ENCODE assay signal across 15 mouse cellular contexts in genomic region chr8:35218327-35218726, GRCm38 (mm10).
DNase-seq lines count a peak whose midpoint lies in the region; ATAC-seq lines count a peak whose summit lies in the region.
"Had no signal": no experiment of that assay in that cellular context is flagged by ENCODE, and none has a peak within 500 bp of the region (broad histone marks: within the 10 kb centered on the region; RNA-seq: fewer than 3 reads in every experiment).

No protein-coding gene starts in this region.

- DNase-seq in adrenal gland, adult 2 months, result peak; percentile 70
- DNase-seq in adrenal gland, postnatal 4 days (ENCODE audit: low spot score in 2 of 2), result no peak
- peak; percentile 14 for DNase-seq in kidney, adult 11 months
- no peak for DNase-seq in layer of hippocampus, postnatal 14 days (ENCODE audit: low spot score in 2 of 2)
- DNase-seq: cerebellum, postnatal 25 days; liver, postnatal 0 days; thymus, adult 18-20 months had no signal

- H3K4me3 ChIP-seq in kidney, embryonic 16.5 days (ENCODE audit: low read length), result no peak overlapping the region
- H3K4me3 ChIP-seq in brown adipose tissue, adult 24 weeks (ENCODE audit: insufficient read depth, low read depth, low read length), result no peak overlapping the region
- H3K4me3 ChIP-seq in hindbrain, embryonic 12.5 days, result no peak overlapping the region
- H3K4me3 ChIP-seq: erythroblast, embryonic 14.5 days; limb, embryonic 10.5 days; midbrain, embryonic 12.5 days had no signal

- H3K27me3 ChIP-seq in kidney, embryonic 16.5 days (ENCODE audit: insufficient read depth, low read length), result no peaks in the 10 kb centered on the region
- no peaks in the 10 kb centered on the region for H3K27me3 ChIP-seq in hindbrain, embryonic 12.5 days
- H3K27me3 ChIP-seq: midbrain, embryonic 12.5 days had no signal

- WGBS in kidney, embryonic 16.5 days, result 67% methylated on average over 4 of the region's 4 CpGs
- 84% methylated on average over 4 of the region's 4 CpGs for WGBS in hindbrain, embryonic 12.5 days

- no peaks in the 10 kb centered on the region for H3K9me3 ChIP-seq in kidney, embryonic 16.5 days (ENCODE audit: low read length)
- H3K9me3 ChIP-seq in hindbrain, embryonic 12.5 days (replicated peaks), result no peaks in the 10 kb centered on the region
- H3K9me3 ChIP-seq: limb, embryonic 10.5 days; midbrain, embryonic 12.5 days had no signal

- ATAC-seq in kidney, embryonic 16.5 days (ENCODE audit: low FRiP score, low TSS enrichment), result no peak
- ATAC-seq in hematopoietic stem cell, adult 5-6 weeks (replicated peaks in 1 of 2; ENCODE audit: insufficient read depth in 1 of 2, low FRiP score in 2 of 2, low TSS enrichment in 1 of 2, low read depth in 1 of 2, poor library complexity in 2 of 2, severe bottlenecking in 2 of 2), result peak; percentile 71 to 87
- ATAC-seq in hindbrain, embryonic 12.5 days (ENCODE audit: low FRiP score), result no peak
- ATAC-seq: liver, postnatal 0 days had no signal

- no peak overlapping the region for H3K27ac ChIP-seq in kidney, embryonic 16.5 days (ENCODE audit: low read length)
- peak overlapping the region; percentile 91 for H3K27ac ChIP-seq in brown adipose tissue, adult 24 weeks (replicated peaks; ENCODE audit: low read depth, low read length)
- no peak overlapping the region for H3K27ac ChIP-seq in hindbrain, embryonic 12.5 days
- H3K27ac ChIP-seq: hindbrain, embryonic 14.5 days; limb, embryonic 10.5 days; midbrain, embryonic 12.5 days had no signal

- H3K9ac ChIP-seq in kidney, embryonic 16.5 days (replicated peaks; ENCODE audit: low read length), result no peak overlapping the region
- H3K9ac ChIP-seq in hindbrain, embryonic 12.5 days, result no peak overlapping the region
- H3K9ac ChIP-seq: hindbrain, embryonic 14.5 days; liver, postnatal 0 days; midbrain, embryonic 12.5 days had no signal

- no peaks in the 10 kb centered on the region; the same call in 1 of the 2 replicates for H3K4me1 ChIP-seq in kidney, embryonic 16.5 days (ENCODE audit: insufficient read depth, low read length)
- H3K4me1 ChIP-seq in brown adipose tissue, adult 24 weeks (ENCODE audit: control insufficient read depth, insufficient read depth, insufficient read length, low read length), result peaks cover 16% of the 10 kb centered on the region
- 0 out of 2 replicates have a peak, but pooled peaks cover 8% of the 10 kb centered on the region for H3K4me1 ChIP-seq in hindbrain, embryonic 12.5 days
- H3K4me1 ChIP-seq: midbrain, embryonic 12.5 days had no signal

- no peak overlapping the region for H3K4me2 ChIP-seq in kidney, embryonic 16.5 days (replicated peaks; ENCODE audit: low read depth, low read length)
- no peak overlapping the region for H3K4me2 ChIP-seq in hindbrain, embryonic 12.5 days (replicated peaks)
- H3K4me2 ChIP-seq: hindbrain, embryonic 14.5 days; midbrain, embryonic 12.5 days had no signal

- H3K36me3 ChIP-seq in kidney, embryonic 16.5 days (ENCODE audit: insufficient read depth, low read length), result no peaks in the 10 kb centered on the region
- H3K36me3 ChIP-seq in hindbrain, embryonic 12.5 days, result no peaks in the 10 kb centered on the region
- H3K36me3 ChIP-seq: limb, embryonic 10.5 days; midbrain, embryonic 12.5 days had no signal

Comparison
In these comparisons a context has a peak if more than half of its experiments do, and no peak if none do; other contexts are left out.
1. DNase-seq: peak in adrenal gland, adult 2 months (single experiment) and kidney, adult 11 months (single experiment); none in adrenal gland, postnatal 4 days (0 of 2) and layer of hippocampus, postnatal 14 days (0 of 2).
2. ATAC-seq: peak in hematopoietic stem cell, adult 5-6 weeks (2 of 2); none in kidney, embryonic 16.5 days (single experiment) and hindbrain, embryonic 12.5 days (single experiment).